Comparison of ENCODE assay signal across 8 mouse cellular contexts in genomic region chr19:7267781-7268721, GRCm38 (mm10). TPM values are rescaled to one million over a fixed set of nuclear protein-coding genes. Genes with fewer than 3 reads are reported as not detected.
DNase-seq lines count a peak whose midpoint lies in the region; ATAC-seq lines count a peak whose summit lies in the region.

No protein-coding gene starts in this region.

- peak overlapping the region; percentile 94 for H3K4me3 ChIP-seq in limb, embryonic 11.5 days (ENCODE audit: low read depth, low read length)
- peak overlapping the region; percentile 97 for H3K4me3 ChIP-seq in midbrain, embryonic 12.5 days

- no peaks in the 10 kb centered on the region for H3K9me3 ChIP-seq in limb, embryonic 11.5 days (ENCODE audit: control insufficient read depth, low read length)
- no peaks in the 10 kb centered on the region for H3K9me3 ChIP-seq in midbrain, embryonic 12.5 days

- H3K36me3 ChIP-seq in limb, embryonic 11.5 days (ENCODE audit: control insufficient read depth, insufficient read depth, low read length), result peaks cover 24% of the 10 kb centered on the region
- H3K36me3 ChIP-seq in midbrain, embryonic 12.5 days, result peaks cover 28% of the 10 kb centered on the region

- peak overlapping the region; percentile 98 for H3K27ac ChIP-seq in limb, embryonic 11.5 days (replicated peaks; ENCODE audit: low read depth, low read length)
- peak overlapping the region; percentile 100 for H3K27ac ChIP-seq in midbrain, embryonic 12.5 days (replicated peaks)

- ATAC-seq in limb, embryonic 11.5 days (ENCODE audit: insufficient number of reproducible peaks, low FRiP score, low TSS enrichment, low read depth), result peak; percentile 45
- ATAC-seq in midbrain, embryonic 12.5 days (ENCODE audit: low FRiP score, low read depth), result peak; percentile 39

- peak overlapping the region; percentile 82 for H3K4me2 ChIP-seq in limb, embryonic 11.5 days (ENCODE audit: low read depth, severe bottlenecking)
- H3K4me2 ChIP-seq in midbrain, embryonic 12.5 days (replicated peaks), result peak overlapping the region; percentile 93

- under 1% methylated on average over 74 of the region's 97 CpGs for WGBS in limb, embryonic 11.5 days
- 1% methylated on average over 55 of the region's 97 CpGs for WGBS in midbrain, embryonic 12.5 days

- no peaks in the 10 kb centered on the region for H3K27me3 ChIP-seq in limb, embryonic 11.5 days (ENCODE audit: control insufficient read depth, insufficient read depth, low read length)
- H3K27me3 ChIP-seq in midbrain, embryonic 12.5 days, result no peaks in the 10 kb centered on the region

- peak; percentile 37 to 52 for DNase-seq in cerebellum, adult 18-20 months
- no peak for DNase-seq in cerebellum, adult 9-10 months
- peak; percentile 78 to 84 for DNase-seq in cerebellum, postnatal 14 days
- peak; percentile 88 for DNase-seq in gastrocnemius, postnatal 14 days
- peak; percentile 75 for DNase-seq in induced T-regulatory cell, adult 2 months (ENCODE audit: low read depth)
- DNase-seq in limb, embryonic 11.5 days (ENCODE audit: low spot score), result peak; percentile 93
- DNase-seq in spleen, postnatal 10 days (ENCODE audit: low spot score in 2 of 2), result peak; percentile 48 to 82

- peaks cover 46% of the 10 kb centered on the region for H3K4me1 ChIP-seq in limb, embryonic 11.5 days (ENCODE audit: control insufficient read depth, insufficient read depth, low read length)
- H3K4me1 ChIP-seq in midbrain, embryonic 12.5 days, result peaks cover 74% of the 10 kb centered on the region

- intact Hi-C loops in gastrocnemius, postnatal 14 days (cut with DNase I; ENCODE audit: low total_unique reads), result loop anchor here (5.0 kb wide), 1 partner anchor 149 kb away; the partner anchor contains the start of gene 2700081O15Rik

- H3K9ac ChIP-seq in limb, embryonic 11.5 days (ENCODE audit: low read length), result peak overlapping the region; percentile 96
- H3K9ac ChIP-seq in midbrain, embryonic 12.5 days (replicated peaks), result peak overlapping the region; percentile 99

RNA-seq across cellular contexts. Expression of gene Rcor2, which starts 0.9 kb away (rescaled TPM):
- total RNA-seq in gastrocnemius, postnatal 14 days (2021), result 1 to 10 TPM; 2.1 to 8.8 TPM
- 22.6 and 30.0 TPM in 2 replicates for polyA plus RNA-seq in limb, embryonic 11.5 days (2014; fragmentation: Nextera tagmentation; extraction: Ambion mirVana)
- polyA plus RNA-seq in midbrain, embryonic 12.5 days (2016; fragmentation: Nextera tagmentation; extraction: Ambion mirVana), result 93.7 and 96.3 TPM in 2 replicates

RNA-seq across cellular contexts. Expression of gene Naa40, which starts 27.1 kb away (rescaled TPM):
- total RNA-seq in gastrocnemius, postnatal 14 days (2021), result 10 to 100 TPM in 1 of 2 experiments, 1 to 10 TPM in 1; 9.1 to 11.7 TPM
- polyA plus RNA-seq in limb, embryonic 11.5 days (2014; fragmentation: Nextera tagmentation; extraction: Ambion mirVana), result 83.9 and 85.1 TPM in 2 replicates
- 88.4 and 91.0 TPM in 2 replicates for polyA plus RNA-seq in midbrain, embryonic 12.5 days (2016; fragmentation: Nextera tagmentation; extraction: Ambion mirVana)

RNA-seq across cellular contexts. Expression of gene Cox8a, which starts 50.6 kb away (rescaled TPM):
- total RNA-seq in gastrocnemius, postnatal 14 days (2021), result 100 to 1,000 TPM; 167 TPM
- polyA plus RNA-seq in limb, embryonic 11.5 days (2014; fragmentation: Nextera tagmentation; extraction: Ambion mirVana), result 807 and 830 TPM in 2 replicates
- 763 and 786 TPM in 2 replicates for polyA plus RNA-seq in midbrain, embryonic 12.5 days (2016; fragmentation: Nextera tagmentation; extraction: Ambion mirVana)
